Mouse (Mus musculus) large intestine, adult 2 months (tissue): ENCODE data around the gene Mettl7b. TPM values are rescaled to one million over a fixed set of nuclear protein-coding genes. Genes with fewer than 3 reads are reported as not detected.

Experiments used
- polyA plus RNA-seq: library from polyadenylated mRNA; depleted of rRNA; stranded (reverse); fragments of >200 nt; gene quantifications from 2 replicates; pipeline ENCODE4 v1.2.3, GENCODE M21; 2012; rRNA removed

The Mettl7b gene
- polyA plus RNA-seq, 1 experiment: 82.9 TPM

Other genes starting within 250 kb of the Mettl7b start
- 88.1 and 115 TPM in 2 replicates for gene Dgka, start 216.1 kb downstream of the Mettl7b start, polyA plus RNA-seq
- gene Pym1, start 213.1 kb downstream of the Mettl7b start, polyA plus RNA-seq: 26.2 and 26.5 TPM in 2 replicates
- gene Mmp19, start 170.1 kb downstream of the Mettl7b start, polyA plus RNA-seq: 2.9 and 3.1 TPM in 2 replicates
- gene Dnajc14, start 156.9 kb downstream of the Mettl7b start, polyA plus RNA-seq: 17.7 and 18.7 TPM in 2 replicates
- gene Tmem198b, start 156.6 kb downstream of the Mettl7b start, polyA plus RNA-seq: 8.6 and 9.2 TPM in 2 replicates
- gene Sarnp, start 143.7 kb downstream of the Mettl7b start, polyA plus RNA-seq: 6.2 and 6.4 TPM in 2 replicates
- 135 and 144 TPM in 2 replicates for gene Ormdl2, start 139.3 kb downstream of the Mettl7b start, polyA plus RNA-seq
- gene Gdf11, start 69.3 kb downstream of the Mettl7b start, polyA plus RNA-seq: 0.98 and 1.2 TPM in 2 replicates
- 130 and 137 TPM in 2 replicates for gene Cd63, start 60.0 kb downstream of the Mettl7b start, polyA plus RNA-seq
- gene Rdh5, start 38.1 kb downstream of the Mettl7b start, polyA plus RNA-seq: 19.0 and 19.3 TPM in 2 replicates
- gene Bloc1s1, start 37.0 kb downstream of the Mettl7b start, polyA plus RNA-seq: 126 and 147 TPM in 2 replicates
- gene Itga7, start 27.2 kb downstream of the Mettl7b start, polyA plus RNA-seq: 12.6 and 12.9 TPM in 2 replicates
- not detected in 2 replicates for gene Olfr9, start 28.4 kb upstream of the Mettl7b start, polyA plus RNA-seq
- gene Olfr763, start 49.8 kb upstream of the Mettl7b start, polyA plus RNA-seq: not detected in 2 replicates
- not detected in 2 replicates for gene Olfr764-ps1, start 78.9 kb upstream of the Mettl7b start, polyA plus RNA-seq
- gene Olfr765, start 89.0 kb upstream of the Mettl7b start, polyA plus RNA-seq: not detected in 2 replicates
- gene Olfr766-ps1, start 108.0 kb upstream of the Mettl7b start, polyA plus RNA-seq: not detected in 2 replicates
- gene Olfr767, start 121.9 kb upstream of the Mettl7b start, polyA plus RNA-seq: not detected in 2 replicates
- not detected in 2 replicates for gene Olfr768, start 138.4 kb upstream of the Mettl7b start, polyA plus RNA-seq
- not detected in 2 replicates for gene Olfr769, start 156.9 kb upstream of the Mettl7b start, polyA plus RNA-seq
- not detected in 2 replicates for gene Olfr770, start 178.0 kb upstream of the Mettl7b start, polyA plus RNA-seq
- gene Olfr771, start 203.8 kb upstream of the Mettl7b start, polyA plus RNA-seq: not detected in 2 replicates
- gene Olfr772, start 216.9 kb upstream of the Mettl7b start, polyA plus RNA-seq: not detected in 2 replicates
- gene Olfr773, start 226.4 kb upstream of the Mettl7b start, polyA plus RNA-seq: not detected in 2 replicates